Mouse (Mus musculus) frontal cortex, postnatal 25 days (tissue): Measurements from ENCODE around the gene Spats2.
"Not testable (repeated sequence)": the region's sequence is repeated elsewhere in the genome, so short reads cannot be mapped to it uniquely, and the experiment has no call there.

Source experiments
- DNase-seq, 2 experiments: peaks; one replicate each; pipeline ENCODE4 v3.0.0; 2022; ENCODE audit warnings: low spot score in 2 of 2

Gene Spats2

DNA sequence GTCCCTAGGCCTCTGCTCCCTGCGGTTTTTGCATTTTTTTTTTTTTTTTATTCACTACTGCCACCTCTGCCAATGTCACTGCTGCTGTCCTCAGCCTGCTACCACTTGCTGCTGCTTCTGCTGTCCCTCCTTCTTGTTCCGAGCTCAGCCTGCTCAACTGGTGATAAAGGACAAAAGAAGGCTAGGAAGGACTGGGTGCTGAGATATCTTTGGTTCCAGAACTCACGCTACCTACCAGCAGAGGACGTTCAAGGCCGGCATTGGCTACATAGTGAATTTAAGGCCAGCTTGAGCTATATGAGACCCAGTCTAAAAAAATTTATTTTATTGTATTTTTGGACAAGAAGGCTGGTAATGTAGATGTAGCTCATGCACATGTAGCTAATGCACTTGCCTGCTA, 12.7 kb downstream of the Spats2 start:
- DNase-seq = no peak

- DNase-seq = no peak
Measured at GRCm38 (mm10) chr15:99139669-99140068, 14.0 kb downstream of the Spats2 start.

GRCm38 (mm10) chr15:99150516-99150915, 24.8 kb downstream of the Spats2 start:
- DNase-seq = no peak

GRCm38 (mm10) chr15:99151324-99151723, 25.6 kb downstream of the Spats2 start:
- no peak for DNase-seq

DNA sequence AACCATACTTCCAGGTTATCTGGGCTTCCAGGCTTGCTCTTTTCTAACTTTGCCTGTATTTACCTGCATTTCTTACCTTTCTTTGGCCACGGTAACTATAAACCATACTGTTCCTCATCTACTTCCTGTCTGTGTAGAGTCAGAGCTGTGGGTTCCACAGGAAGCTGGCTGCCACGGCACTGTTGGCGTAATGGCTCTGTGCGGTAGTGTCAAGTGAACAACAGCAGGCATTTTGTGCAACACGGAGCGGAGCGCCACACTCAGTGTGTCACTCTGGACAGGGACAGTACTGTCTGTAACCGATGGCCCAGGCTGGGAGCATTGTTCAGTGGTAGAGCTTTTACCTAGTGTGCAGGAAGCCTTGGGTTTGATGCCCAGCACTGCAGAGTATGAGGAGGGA, 27.8 kb downstream of the Spats2 start:
- no peak for DNase-seq

DNA sequence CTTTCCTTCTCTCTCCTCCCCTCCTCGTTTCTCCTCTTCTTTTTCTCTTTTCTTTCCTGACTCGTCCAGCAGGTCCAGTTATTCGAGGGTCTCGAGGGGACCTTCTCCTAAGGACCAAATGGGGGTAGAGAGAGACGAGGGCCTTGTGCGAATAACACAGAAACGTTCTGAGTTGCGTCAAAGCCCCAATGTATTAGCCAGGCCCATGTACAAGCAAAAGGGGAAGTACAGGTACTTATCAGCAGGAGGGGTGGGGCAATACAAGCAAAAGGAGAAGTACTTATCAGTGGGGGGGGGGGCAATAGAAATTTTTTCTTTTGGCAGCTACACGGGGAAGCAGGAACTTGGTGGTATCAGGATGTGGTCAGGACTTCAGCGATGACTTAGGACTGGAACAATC, 28.8 kb downstream of the Spats2 start:
- not testable (repeated sequence) for DNase-seq

DNA sequence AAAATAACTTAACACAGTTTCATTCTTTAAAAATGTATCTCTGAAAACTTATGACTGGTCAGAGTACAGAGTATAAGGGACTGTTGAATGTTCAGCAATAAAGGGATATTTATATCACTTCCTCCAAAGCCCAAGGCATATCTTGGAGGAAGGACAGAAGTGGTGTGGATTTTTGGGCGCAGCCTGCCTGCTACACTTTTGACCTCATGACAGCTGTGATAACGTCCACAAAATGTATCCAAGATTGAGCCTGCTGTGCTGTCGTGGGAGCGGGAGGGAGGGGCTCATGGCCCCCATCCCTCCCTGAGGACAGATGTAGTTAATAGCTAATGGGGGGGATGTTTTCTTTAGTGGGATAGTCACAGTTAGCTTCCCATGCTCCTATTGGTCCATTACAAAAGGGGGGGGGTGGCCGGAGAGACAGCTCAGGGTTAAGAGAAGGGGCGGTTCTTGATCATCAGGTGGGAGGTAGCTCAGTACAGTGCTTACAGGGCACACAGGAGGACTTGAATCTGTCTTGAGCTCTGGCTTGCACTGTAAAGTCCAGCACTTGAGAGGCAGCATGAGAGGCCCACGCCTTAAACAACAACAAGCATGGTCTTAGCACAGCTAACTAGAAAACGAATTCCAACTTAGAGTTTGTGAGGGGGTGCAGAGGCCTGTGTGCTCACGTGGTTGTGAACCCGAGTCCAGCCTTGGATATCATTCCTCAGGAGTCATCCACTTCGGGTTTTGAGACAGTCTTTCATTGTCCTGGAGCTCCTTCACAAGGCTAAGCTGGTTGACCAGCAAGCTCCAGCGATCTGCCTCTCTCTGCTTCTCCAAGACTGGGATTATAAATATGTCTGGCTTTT, 38.0 kb downstream of the Spats2 start:
- DNase-seq = no peak

DNA sequence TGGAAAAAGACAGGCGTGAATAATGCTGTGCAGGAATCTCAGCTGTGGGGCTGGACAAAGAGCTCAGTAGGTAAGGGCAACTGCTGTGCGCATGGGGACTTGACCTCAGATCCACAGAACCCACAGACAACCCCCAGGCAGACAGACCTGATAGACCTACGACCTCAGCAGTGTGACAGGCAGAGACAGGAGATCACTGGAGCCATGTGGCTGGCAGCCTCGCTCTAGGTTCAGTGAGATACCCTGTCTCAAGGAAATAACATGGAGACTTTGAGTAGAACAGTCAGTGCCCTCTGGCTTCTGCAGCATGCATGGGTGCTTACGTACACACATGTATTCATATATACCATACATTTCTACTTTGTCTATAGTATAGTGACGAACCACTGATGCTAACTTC, 46.4 kb downstream of the Spats2 start:
- DNase-seq = no peak

GRCm38 (mm10) chr15:99179639-99180038, 53.9 kb downstream of the Spats2 start:
- no peak for DNase-seq

DNA sequence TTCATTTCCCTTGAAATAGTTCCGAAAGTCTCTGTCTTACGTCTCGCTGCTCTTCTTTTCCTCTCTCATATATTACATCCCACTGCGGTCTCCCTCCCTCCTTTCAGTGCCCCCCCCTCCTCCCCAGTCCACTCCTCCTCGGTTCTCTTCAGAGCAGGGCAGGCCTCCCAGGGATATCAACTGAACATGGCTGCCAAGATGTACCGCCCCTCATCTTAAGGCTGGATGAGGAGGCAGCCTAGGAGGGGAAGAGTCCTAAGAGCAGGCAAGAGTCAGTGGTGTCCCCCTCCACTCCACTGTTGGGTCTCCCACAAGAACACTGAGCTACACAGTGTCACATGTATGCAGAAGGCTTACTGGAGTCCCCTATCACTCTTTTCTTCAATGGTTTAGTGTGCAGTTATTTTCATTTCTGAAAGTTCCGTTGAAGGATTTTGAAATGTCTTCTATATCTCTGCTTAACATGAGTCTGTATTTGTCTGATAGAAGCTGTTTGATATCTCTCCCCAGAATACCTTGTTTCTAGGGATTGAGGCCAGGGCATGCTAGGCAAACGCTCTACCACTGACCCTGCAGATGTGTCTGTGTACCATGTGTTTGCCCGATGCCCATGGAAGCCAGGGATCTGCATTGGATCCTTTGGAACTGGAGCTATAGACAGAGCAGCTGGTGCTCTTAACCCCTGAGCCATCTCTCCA, 58.6 kb downstream of the Spats2 start:
- DNase-seq = no peak

DNA sequence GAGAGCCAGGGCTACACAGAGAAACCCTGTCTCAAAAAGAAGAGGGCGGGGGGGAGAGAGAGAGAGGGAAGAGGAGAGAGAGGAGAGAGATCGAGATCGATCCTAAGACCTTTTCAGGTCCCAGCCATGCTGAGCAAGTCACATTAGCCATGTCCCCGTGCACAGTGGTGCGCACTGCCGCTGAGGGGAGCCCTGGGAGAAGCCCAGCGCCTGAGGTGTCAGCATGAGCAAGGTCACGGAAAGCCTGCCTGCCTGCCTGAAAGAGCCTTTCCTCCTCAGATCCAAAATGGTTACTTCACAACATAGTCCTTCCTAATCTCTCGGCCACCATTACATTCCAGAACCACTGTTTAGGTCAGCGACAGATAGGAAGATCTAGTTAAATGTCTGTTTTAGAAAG, 68.6 kb downstream of the Spats2 start:
- no peak for DNase-seq

DNA sequence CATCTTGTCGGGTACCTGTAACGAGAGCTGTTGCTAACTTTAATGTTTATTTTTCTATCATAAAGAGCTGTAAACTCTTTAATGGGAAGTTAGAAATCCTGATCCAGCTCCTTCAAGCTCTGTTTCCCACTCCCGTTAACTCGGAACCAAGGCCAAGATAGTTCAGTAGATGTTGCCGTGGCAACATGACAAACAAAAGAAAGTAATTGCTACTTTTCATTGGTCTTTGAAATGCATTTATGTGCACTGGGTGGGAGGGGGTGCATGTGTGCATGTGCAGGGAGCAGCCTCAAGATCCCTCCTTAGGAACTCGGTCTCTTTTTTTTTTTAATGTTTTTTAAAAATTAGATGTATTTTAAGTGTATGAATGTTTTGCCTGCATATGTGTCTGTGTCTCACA, 69.3 kb downstream of the Spats2 start:
- no peak for DNase-seq

DNA sequence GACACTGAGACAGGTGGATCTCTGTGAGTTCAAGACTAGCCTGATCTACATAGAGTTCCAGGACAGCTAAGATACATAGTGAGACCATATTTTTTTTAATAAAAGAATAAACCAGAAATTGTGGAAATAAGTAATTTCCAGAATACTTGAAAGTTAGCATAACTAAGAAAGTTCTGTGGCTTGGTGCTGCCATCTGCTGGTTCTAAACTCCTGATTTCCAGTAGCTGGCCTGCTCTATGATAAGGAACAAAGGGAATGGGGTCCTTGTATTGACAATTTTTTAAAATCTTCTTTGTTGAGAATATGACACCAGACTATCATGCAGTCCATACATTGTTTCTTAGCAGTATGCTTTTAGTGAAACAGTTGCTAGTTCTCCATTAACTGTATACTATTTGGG, 73.0 kb downstream of the Spats2 start:
- DNase-seq = no peak

- DNase-seq = no peak
Measured at GRCm38 (mm10) chr15:99205959-99206358, 80.2 kb downstream of the Spats2 start.

DNA sequence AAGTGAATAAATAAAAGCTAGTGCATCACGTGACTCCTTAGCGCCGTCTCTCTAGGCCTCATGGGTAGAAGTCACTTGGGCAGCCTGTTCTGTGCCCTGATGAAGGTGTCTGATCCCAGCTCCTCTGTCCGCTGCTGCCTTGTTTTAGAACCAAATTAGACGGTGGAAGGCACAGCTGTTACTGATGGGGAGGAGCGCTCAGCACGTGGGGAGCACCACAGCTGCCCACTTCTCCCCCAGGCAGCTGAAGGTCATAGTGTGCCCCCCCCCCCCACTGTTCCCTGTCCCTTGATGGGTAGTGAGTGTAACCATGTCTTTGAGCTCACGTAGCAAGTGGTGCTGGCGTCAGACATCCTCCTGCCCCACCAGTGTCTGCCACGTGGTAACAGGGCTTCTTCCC, 87.5 kb downstream of the Spats2 start:
- DNase-seq = no peak

- no peak for DNase-seq
Measured at GRCm38 (mm10) chr15:99214941-99215340, 89.2 kb downstream of the Spats2 start.

DNA sequence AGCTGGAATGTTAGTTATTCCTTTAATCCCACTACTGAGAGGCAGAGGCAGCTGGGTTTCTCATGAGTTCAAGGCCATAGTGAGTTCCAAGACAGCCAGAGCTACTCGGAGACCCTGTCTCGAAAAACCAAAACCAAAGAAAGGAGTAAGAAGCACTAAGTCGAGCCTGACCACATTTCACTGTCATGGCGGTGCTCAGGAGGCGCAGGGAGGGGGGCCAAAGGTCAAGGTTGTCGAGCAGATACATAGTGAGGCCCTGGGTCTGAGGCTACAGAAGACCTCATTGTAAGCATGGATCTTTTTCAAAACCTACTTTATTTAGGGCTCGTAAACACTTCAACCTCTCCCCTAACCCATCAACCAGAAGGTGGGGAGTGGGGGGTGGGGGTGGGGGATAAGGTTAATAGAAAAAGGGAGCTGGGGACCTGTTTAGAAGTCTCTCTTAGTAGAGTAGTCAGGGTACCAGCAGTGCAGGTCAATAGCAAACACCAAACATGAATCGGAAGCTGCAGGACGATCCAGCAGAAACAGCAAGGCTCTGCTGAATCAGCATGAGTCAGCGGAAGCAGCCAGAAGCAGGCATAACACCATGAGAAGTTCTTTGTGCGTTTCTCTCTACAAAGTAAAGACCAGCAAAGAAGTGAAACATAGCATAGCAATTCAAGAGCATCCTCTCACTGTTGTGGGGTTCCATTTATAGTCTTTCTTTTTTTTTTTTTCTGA, 90.2 kb downstream of the Spats2 start:
- no peak for DNase-seq

DNA sequence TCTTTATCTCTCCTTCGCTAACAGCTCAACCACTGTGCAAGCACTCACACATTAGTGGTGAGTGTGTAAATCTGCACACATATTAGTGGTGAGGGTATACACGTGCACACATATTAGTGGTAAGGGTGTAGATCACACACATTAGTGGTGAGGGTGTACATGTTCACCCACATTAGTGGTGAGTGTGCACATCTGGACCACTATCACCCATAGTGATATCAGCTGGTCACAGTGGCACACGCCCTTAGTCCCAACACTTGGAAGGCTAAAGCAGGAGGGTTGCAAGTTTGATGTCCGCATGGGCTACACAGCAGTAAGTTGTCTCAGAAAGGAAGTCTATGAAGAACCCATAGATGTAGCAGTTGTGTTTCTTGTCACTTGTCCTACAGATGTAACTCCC, 91.9 kb downstream of the Spats2 start:
- DNase-seq = no peak

DNA sequence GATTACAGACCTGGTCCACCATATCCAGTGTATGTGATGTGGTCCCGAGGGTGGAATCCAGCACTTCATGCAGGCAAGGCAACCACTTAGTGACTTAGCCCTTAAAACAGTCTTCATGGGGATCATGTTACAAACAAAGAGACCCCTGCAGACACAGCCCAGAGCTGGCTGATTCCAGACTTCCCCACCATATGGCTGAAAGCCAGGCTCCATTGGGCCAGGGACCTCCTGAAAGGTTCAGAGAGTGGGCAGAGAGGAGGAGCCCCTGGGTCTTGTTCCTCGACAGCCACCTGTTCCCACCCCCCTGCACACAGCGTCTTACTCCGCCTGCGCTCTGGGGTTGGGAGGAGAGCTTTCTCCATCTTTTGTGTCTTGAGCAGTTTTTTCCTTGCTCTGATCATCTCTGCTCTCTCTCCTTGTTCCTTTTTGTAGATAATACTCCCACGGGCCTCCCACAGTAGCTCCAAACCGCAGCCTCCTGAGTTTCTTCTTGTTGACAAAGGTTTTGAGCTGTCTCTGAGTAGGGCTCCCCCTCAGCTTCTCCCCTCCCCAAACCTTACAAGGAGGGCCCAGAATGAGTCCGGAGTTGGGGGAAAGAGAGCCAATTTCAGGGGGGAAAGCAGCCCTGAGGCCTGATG, 95.7 kb downstream of the Spats2 start:
- no peak for DNase-seq

- DNase-seq = no peak
Measured at GRCm38 (mm10) chr15:99222794-99223584, 97.3 kb downstream of the Spats2 start.

- peak in 1 of 2 experiments; percentile 52 for DNase-seq
Measured at GRCm38 (mm10) chr15:99223585-99224207, 98.0 kb downstream of the Spats2 start.
